Comparison of ENCODE assay signal across 8 mouse cellular contexts in the genomic region with DNA sequence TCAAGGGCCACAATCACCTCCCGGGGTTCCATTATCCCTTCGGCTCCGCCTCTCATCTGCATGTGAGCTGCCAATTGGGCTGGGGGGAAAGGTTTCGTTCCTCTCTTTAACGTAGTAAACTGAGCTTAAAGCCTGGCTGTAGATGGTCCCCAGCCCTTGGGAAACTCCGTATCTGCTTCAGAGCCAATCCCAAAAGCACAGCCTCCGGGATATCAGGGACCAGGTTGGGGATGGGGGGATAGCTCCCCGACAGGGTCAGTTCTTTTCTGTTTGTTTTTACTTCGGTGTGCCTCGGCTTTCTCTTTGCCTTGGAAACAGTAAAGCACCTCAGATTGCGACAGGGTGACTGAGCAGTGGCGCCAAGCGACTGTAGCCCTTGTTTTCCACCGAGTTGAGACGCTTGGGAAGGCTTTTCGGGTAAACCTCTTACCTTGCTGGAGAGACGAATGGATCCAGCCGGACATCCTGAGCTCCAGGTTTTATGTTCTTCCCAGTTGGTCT.
DNase-seq lines count a peak whose midpoint lies in the region; ATAC-seq lines count a peak whose summit lies in the region.

No protein-coding gene starts in this region.

- WGBS in kidney, embryonic 15.5 days, result 1% methylated on average over 18 of the region's 18 CpGs
- under 1% methylated on average over 18 of the region's 18 CpGs for WGBS in intestine, embryonic 14.5 days
- WGBS in neural tube, embryonic 12.5 days, result under 1% methylated on average over 18 of the region's 18 CpGs

- DNase-seq in kidney, postnatal 14 days, result no peak
- DNase-seq in embryo, embryonic 10.5 days (ENCODE audit: low spot score), result peak; percentile 57
- peak; percentile 56 for DNase-seq in intestine, embryonic 14.5 days (ENCODE audit: low spot score)
- no peak for DNase-seq in right cerebral cortex, adult 2 months (ENCODE audit: low spot score in 2 of 2)
- no peak for DNase-seq in gastrocnemius, postnatal 14 days
- no peak for DNase-seq in left cerebral cortex, postnatal 14 days (ENCODE audit: low spot score in 2 of 2)

- H3K9ac ChIP-seq in kidney, embryonic 15.5 days, result peak overlapping the region; percentile 36; the same call in 1 of the 2 replicates
- H3K9ac ChIP-seq in intestine, embryonic 14.5 days (ENCODE audit: low read length), result no peak overlapping the region
- H3K9ac ChIP-seq in neural tube, embryonic 12.5 days, result peak overlapping the region; percentile 41; the same call in 1 of the 2 replicates

- peak overlapping the region; percentile 67 for H3K4me2 ChIP-seq in kidney, embryonic 15.5 days
- H3K4me2 ChIP-seq in intestine, embryonic 14.5 days (ENCODE audit: low read length), result peak overlapping the region; percentile 48
- peak overlapping the region; percentile 55 for H3K4me2 ChIP-seq in neural tube, embryonic 12.5 days (replicated peaks)

- H3K4me3 ChIP-seq in kidney, embryonic 15.5 days (replicated peaks), result peak overlapping the region; percentile 44
- H3K4me3 ChIP-seq in intestine, embryonic 14.5 days (ENCODE audit: low read depth, low read length), result peak overlapping the region; percentile 21
- H3K4me3 ChIP-seq in neural tube, embryonic 12.5 days, result peak overlapping the region; percentile 21

- peaks cover 32% of the 10 kb centered on the region for H3K27me3 ChIP-seq in kidney, embryonic 15.5 days
- H3K27me3 ChIP-seq in intestine, embryonic 14.5 days (replicated peaks; ENCODE audit: control insufficient read depth, insufficient read depth, low read length), result peaks cover 11% of the 10 kb centered on the region; the same call in 1 of the 2 replicates
- H3K27me3 ChIP-seq in neural tube, embryonic 12.5 days (replicated peaks), result peaks cover 24% of the 10 kb centered on the region

- H3K9me3 ChIP-seq in kidney, embryonic 15.5 days (replicated peaks), result no peaks in the 10 kb centered on the region
- H3K9me3 ChIP-seq in intestine, embryonic 14.5 days (ENCODE audit: control insufficient read depth, low read length), result no peaks in the 10 kb centered on the region
- no peaks in the 10 kb centered on the region for H3K9me3 ChIP-seq in neural tube, embryonic 12.5 days

- peak; percentile 46 for ATAC-seq in kidney, embryonic 15.5 days (replicated peaks; ENCODE audit: low FRiP score)
- no peak for ATAC-seq in intestine, embryonic 14.5 days (replicated peaks; ENCODE audit: low FRiP score, low TSS enrichment, low read depth)
- ATAC-seq in neural tube, embryonic 12.5 days (ENCODE audit: low FRiP score, low read depth), result no peak

- H3K36me3 ChIP-seq in kidney, embryonic 15.5 days, result no peaks in the 10 kb centered on the region
- H3K36me3 ChIP-seq in intestine, embryonic 14.5 days (ENCODE audit: control insufficient read depth, insufficient read depth, low read length), result no peaks in the 10 kb centered on the region
- no peaks in the 10 kb centered on the region for H3K36me3 ChIP-seq in neural tube, embryonic 12.5 days

- peaks cover 11% of the 10 kb centered on the region for H3K4me1 ChIP-seq in kidney, embryonic 15.5 days
- 0 out of 2 replicates have a peak, but pooled peaks cover 4% of the 10 kb centered on the region for H3K4me1 ChIP-seq in intestine, embryonic 14.5 days (replicated peaks; ENCODE audit: control insufficient read depth, insufficient read depth, low read length)
- H3K4me1 ChIP-seq in neural tube, embryonic 12.5 days, result peaks cover 19% of the 10 kb centered on the region

- no peak overlapping the region for H3K27ac ChIP-seq in kidney, embryonic 15.5 days
- no peak overlapping the region for H3K27ac ChIP-seq in intestine, embryonic 14.5 days (ENCODE audit: low read depth)
- H3K27ac ChIP-seq in neural tube, embryonic 12.5 days, result no peak overlapping the region

- intact Hi-C loops in gastrocnemius, postnatal 14 days (cut with DNase I; ENCODE audit: low total_unique reads), result no loop called here
- intact Hi-C loops in left cerebral cortex, postnatal 14 days (cut with DNase I), result no loop called here

Comparison
In these comparisons a context has a peak if more than half of its experiments do, and no peak if none do; other contexts are left out.
1. DNase-seq: peak in embryo, embryonic 10.5 days (single experiment) and intestine, embryonic 14.5 days (single experiment); none in kidney, postnatal 14 days (single experiment), right cerebral cortex, adult 2 months (0 of 2), gastrocnemius, postnatal 14 days (single experiment) and left cerebral cortex, postnatal 14 days (0 of 2).
2. Peak in every context shown above with its lines, with median percentiles within 50 percentile points of each other: H3K4me2 ChIP-seq and H3K4me3 ChIP-seq.